Mouse (Mus musculus) splenic B cell, adult 2 months (primary cell): ENCODE data around the gene Nedd4.
"Not testable (repeated sequence)": the region's sequence is repeated elsewhere in the genome, so short reads cannot be mapped to it uniquely, and the experiment has no call there.

Source experiments
- DNase-seq: peaks from one replicate; pipeline ENCODE4 v3.0.0-alpha.2; 2011; ENCODE audit warnings: low read depth, low spot score
- H3K27me3 ChIP-seq: 2 replicates; pipeline ENCODE4 v1.6.1; 2012; ENCODE audit warnings: mild to moderate bottlenecking, low read length, moderate library complexity, mixed read lengths; ENCODE audit not compliant: control insufficient read depth, poor library complexity, insufficient read depth, severe bottlenecking
- H3K36me3 ChIP-seq: 2 replicates; pipeline ENCODE4 v1.6.1; 2012; ENCODE audit warnings: mild to moderate bottlenecking, low read length, moderate library complexity, mixed read lengths; ENCODE audit not compliant: control insufficient read depth, poor library complexity, insufficient read depth, severe bottlenecking

The Nedd4 gene

GRCm38 (mm10) chr9:72661561-72661894, 618 bp upstream of the Nedd4 start:
- Histone ChIP-seq H3K27me3 (no peaks in the 10 kb centered on the region), H3K36me3 (no peaks in the 10 kb centered on the region)
- DNase-seq = no peak

DNA sequence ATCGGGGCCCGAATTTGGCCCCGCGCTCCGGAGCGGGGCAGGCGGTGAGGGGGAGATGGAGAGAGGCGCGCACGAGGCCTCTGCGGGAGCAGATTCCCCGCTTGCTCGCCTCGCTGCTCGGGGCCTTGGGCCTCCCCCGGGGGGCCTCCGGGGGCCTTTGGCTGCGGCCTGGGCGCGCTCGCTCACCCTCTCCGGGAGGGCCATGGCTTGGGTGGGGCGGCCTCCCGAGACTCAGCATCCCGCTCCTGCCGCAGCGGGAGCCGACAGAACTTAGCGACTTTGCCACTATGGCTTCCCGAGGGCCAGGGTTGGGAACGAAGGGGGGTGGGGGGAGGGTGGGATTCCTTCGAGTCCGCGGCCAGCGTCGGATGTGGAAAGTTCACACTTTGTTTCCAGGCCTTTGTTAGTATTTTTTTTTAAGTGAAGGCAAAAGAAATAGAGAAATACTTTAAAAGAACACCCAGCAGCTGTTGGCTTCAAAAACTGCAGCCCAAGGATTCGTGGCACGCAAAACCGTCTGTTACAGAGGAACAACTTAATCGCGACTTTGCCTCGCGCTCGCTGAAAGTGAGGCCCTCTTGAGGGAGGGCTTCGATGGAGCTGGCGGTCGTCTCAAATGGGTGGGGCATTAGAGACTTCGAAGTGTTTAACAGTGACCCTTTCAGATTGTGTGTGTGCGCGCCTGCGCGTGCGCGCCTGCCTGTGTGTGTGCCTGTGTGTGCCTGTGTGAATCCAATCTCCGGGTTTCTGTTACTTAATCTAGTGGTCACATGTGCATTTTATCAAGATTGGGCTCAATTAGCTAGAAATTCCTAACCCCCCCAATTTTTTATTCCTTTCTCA, 766 bp downstream of the Nedd4 start:
- Histone ChIP-seq H3K36me3 (no peaks in the 10 kb centered on the region), H3K27me3 (no peaks in the 10 kb centered on the region)
- DNase-seq = peak; percentile 44

DNA sequence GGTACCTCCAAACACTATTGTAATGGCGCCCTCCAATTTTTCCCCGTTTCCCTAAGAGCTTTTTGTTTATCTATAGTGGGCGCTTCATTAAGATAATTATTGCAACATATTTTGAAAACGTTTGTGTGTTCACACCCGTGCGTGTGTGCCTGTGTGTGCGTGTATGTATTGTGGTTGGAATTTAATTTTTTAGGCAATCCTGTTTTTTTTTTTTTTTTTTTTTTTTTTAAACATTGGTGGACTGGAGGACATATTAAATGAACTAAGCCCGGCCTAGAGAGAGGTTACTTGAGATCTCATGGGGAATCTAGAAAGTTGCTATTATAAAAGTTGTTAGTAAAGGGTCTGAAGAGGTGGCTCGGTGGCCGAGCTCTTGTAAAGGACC, 1.4 kb downstream of the Nedd4 start:
- DNase-seq = no peak
- Histone ChIP-seq H3K27me3 (no peaks in the 10 kb centered on the region), H3K36me3 (no peaks in the 10 kb centered on the region)

- no peak for DNase-seq
- Histone ChIP-seq H3K36me3 (no peaks in the 10 kb centered on the region), H3K27me3 (no peaks in the 10 kb centered on the region)
These were observed 2.5 kb downstream of the Nedd4 start for GRCm38 (mm10) chr9:72664409-72665351.

DNA sequence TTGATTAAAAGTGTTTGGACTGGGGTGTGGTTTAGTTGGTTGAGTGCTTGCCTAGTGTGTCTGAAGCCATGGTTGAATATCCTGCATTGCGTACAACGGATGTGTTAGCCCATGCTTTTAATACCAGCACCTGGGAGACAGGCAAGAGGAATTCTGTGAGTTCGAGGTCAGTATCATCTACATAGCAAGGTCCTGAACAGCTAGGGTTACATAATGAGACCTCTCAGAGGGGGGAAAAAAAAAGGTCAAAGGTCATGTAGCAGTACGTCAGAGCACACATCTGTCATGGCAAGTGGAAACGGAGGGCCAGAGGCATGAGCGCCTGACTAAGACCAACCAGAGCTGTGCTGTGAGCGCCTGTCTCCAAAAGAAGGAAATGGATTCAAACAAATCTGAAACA, 3.4 kb downstream of the Nedd4 start:
- no peak for DNase-seq
- no peaks in the 10 kb centered on the region for H3K36me3 ChIP-seq
- no peaks in the 10 kb centered on the region for H3K27me3 ChIP-seq

DNA sequence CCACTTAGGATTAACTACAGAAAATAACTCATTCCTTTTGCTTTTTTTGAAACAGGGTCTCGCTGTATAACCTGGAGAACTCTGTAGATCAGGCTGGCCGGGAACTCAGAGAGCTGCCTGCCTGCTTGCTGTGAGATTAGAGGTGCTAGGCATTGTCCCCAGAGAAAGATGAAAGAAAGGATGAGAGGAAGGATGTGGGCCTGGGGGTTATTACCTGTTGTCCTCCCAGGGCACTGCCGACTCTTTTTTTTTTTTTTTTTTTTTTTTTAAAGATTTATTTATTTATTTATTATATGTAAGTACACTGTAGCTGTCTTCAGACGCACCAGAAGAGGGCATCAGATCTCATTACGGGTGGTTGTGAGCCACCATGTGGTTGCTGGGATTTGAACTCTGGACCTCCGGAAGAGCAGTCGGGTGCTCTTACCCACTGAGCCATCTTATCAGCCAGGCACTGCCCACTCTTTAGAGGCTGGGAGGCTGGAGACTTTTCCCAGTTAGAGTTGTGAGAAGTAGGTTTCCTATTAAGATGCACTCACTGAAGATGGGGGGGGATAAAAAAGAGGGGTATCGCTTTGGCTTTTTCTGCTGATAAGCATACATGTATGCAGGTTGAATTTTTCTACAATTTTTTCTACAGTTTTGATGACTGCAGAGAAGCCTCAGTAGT, 4.3 kb downstream of the Nedd4 start:
- H3K27me3 ChIP-seq, H3K36me3 ChIP-seq, DNase-seq: not testable (repeated sequence)

DNA sequence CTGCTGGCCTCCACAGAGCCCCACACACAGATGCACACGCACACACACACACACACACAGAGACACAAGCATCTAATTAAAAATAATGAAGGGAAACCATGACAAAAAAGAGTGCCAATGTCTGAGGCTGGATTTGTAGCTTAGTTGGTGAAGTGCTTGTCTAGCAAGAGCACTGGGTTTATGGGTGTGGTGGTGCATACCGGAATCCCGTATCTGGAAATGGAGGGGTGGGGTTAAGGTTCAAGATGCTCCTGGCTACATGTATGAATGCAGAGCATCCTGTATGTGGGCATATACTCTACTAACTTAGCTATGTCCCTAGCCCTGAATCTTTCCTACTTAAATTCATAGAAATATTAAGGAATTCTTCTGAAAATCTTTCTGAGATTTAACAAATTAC, 5.0 kb downstream of the Nedd4 start:
- no peaks in the 10 kb centered on the region for H3K36me3 ChIP-seq
- no peaks in the 10 kb centered on the region for H3K27me3 ChIP-seq
- no peak for DNase-seq

DNA sequence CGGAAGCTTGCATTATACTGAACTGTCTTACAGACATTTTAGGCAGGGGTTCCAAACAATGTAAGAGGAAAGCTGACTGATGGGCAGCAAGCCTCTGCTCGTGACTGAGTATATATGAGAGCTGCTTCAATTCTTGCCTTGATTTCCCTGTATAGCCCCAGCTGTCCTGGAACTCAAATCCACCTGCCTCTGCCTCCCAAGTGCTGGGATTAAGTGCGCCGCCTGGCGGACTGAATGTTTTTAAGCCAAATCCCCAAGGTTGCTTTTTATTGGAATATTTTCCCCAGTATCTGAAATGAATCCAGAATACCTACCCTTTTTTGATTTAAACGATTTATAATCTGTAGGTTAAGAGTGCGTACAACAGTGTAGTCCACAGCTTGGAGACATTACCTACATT, 7.2 kb downstream of the Nedd4 start:
- no peaks in the 10 kb centered on the region for H3K36me3 ChIP-seq
- no peak for DNase-seq
- no peaks in the 10 kb centered on the region for H3K27me3 ChIP-seq

- peak; percentile 86 for DNase-seq
- Histone ChIP-seq H3K36me3 (0 out of 2 replicates have a peak, but pooled peaks cover 2% of the 10 kb centered on the region), H3K27me3 (no peaks in the 10 kb centered on the region)
These were observed 10.2 kb downstream of the Nedd4 start for GRCm38 (mm10) chr9:72672361-72672760.

DNA sequence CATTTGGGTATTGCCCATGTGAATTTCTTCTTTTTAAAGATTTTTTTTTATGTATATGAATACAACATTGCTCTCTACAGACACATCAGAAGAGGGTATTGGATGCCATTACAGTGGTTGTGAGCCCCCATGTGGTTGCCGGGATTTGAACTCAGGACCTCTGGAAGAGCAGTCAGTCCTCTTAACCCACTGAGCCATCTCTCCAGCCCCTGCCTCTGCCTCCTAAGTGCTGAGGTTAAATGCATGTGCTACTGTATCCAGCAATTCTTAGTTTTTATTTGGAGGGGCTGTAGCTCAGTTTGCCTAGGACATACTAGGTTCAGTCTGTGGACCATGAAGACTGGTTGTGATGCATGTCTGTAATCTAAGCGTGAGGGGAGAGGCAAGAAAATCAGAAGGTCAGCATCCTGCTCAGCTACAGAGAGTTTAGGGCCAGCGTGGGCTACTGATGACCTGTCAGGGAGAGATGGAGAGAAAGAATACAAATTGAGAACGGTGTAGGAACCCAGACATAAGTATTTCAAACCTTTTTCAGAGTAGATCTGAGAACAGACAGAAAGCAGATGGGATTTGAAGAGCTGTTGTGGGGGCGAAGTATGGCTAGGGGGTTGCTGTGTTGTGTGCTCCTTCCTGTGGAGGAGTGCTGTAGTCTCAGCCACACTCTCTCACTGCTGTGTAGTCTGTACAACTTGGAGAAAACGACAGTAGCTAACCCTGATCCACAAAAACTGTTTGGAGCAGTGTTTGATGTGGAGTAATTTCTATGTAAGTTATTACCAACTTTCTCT, 13.0 kb downstream of the Nedd4 start:
- DNase-seq = no peak
- Histone ChIP-seq H3K27me3 (no peaks in the 10 kb centered on the region), H3K36me3 (0 out of 2 replicates have a peak, but pooled peaks cover 4% of the 10 kb centered on the region)

DNA sequence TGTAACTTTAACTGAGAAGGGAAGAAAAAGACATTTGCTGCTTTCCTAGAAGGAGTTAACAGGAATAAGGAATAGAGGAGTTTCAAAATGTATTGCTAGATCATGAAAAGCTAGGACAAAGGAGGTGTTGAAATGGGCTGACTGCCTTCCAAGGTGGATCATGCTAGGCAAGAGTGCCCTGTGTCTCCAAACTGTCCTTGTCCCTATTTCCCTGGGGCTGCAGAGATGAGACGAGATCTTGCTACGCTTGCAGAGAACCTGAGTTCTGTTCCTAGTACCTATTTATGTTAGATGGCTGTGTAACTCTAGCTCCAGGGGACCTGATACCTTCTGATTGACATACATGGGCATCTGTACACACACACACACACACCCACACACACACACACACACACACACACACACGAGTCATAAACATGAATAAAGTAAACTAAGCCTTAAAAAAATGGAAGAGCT, 13.6 kb downstream of the Nedd4 start:
- DNase-seq = no peak
- no peaks in the 10 kb centered on the region for H3K27me3 ChIP-seq
- H3K36me3 ChIP-seq = 0 out of 2 replicates have a peak, but pooled peaks cover 4% of the 10 kb centered on the region

DNA sequence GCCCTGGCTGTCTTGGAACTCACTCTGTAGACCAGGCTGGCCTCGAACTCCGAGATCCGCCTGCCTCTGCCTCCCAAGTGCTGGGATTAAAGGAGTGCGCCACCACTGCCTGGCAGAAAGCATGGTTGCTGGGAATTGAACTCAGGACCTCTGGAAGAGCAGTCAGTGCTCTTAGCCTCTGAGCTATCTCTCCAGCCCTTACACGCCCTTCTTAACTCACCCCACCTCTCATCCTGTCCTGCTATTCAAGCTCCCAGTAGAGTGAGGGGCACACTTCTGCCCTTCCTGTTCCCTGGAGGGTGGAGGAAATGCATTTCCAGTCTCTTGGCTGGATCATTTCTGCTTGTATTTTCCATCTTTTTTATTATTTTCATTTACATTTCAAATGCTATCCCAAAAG, 15.5 kb downstream of the Nedd4 start:
- Histone ChIP-seq H3K27me3 (no peaks in the 10 kb centered on the region), H3K36me3 (0 out of 2 replicates have a peak, but pooled peaks cover 4% of the 10 kb centered on the region)
- DNase-seq = no peak

DNA sequence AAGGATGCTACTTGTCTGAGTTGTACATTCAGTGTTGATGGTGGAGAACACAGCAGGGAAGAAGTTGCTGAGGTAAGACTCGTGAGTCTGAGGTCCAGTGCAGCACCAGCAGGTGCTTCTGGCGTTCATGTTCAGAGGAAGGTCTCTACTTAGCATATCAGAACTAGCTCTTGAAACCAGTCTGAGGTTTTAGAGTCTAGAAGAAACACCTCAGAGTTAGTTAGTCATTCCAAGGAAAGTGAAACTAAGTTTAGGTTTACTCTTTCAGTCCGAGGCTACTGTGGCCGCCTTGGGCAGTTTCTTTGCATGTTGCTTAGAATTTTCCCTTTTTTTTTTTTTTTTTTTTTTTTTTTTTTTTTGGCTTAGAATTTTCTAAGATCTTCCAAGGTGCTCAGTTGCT, 16.6 kb downstream of the Nedd4 start:
- Histone ChIP-seq H3K36me3 (0 out of 2 replicates have a peak, but pooled peaks cover 4% of the 10 kb centered on the region), H3K27me3 (no peaks in the 10 kb centered on the region)
- DNase-seq = no peak

DNA sequence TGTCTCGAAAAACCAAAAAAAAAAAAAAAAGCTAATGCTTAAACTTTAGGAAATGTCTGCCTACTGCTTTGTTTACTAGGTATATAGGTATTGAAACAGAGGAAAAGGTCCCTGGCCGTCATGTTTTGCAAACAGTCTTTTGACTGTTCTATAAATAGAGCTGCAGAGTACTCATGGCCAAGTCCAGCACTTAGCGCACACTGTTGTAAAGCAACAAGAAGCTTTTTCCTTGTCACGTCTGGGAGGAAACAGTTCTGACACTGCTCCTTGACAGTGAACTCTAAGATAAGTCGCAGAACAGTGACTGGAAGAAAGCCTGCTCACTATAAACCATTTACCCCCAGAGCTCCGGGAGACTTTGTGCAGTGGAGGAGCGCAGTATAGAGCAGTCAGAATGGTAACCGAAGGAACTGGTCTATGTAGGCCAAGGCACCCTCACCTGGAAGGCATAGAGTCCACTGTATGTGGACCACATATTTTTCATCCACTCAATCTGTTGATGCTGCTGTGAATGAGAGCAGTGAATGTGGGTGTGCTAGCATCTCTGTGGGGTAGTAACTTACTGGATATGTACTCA, 19.6 kb downstream of the Nedd4 start:
- Histone ChIP-seq H3K27me3 (no peaks in the 10 kb centered on the region), H3K36me3 (0 out of 2 replicates have a peak, but pooled peaks cover 2% of the 10 kb centered on the region)
- no peak for DNase-seq
